Mouse (Mus musculus): ENCODE results near the gene C87436.

DNA sequence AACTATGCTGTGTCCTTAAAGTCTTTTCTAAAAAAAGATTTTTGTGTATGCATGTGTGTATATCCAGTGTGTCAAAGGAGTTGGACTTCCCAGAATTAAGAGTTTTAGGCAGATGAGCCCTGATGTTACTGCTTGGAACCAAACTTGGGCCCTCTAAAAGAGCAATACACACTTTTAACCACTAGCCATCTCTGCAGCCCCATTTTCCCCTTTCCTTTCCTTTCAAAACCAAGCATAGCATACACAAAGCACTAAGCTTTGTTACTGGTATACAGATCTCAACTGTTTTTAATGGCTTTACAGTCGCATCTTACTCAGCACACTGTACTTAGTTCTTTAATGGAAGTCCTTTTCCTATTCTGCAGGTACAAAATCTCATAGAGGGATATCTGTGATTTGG, 1.4 kb downstream of the C87436 start:
- no peak for TF ChIP-seq GATA1 (IDR thresholded peaks at IDR 0.05; ENCODE audit: borderline replicate concordance, low read length)
- TF ChIP-seq FLI1 (IDR thresholded peaks at IDR 0.05; ENCODE audit: low read length): no peak

Measured in megakaryocyte, embryonic 14.5 days (primary cell).